Comparison of ENCODE assay signal across 9 mouse cellular contexts in genomic region chr7:99352526-99353400, GRCm38 (mm10). TPM values are rescaled to one million over a fixed set of nuclear protein-coding genes. Genes with fewer than 3 reads are reported as not detected.
DNase-seq lines count a peak whose midpoint lies in the region; ATAC-seq and TF ChIP-seq lines count a peak whose summit lies in the region.
"Had no signal": no experiment of that assay in that cellular context is flagged by ENCODE, and none has a peak within 500 bp of the region (broad histone marks: within the 10 kb centered on the region; RNA-seq: fewer than 3 reads in every experiment).

Gene Serpinh1, minus strand, starts transcription at chr7:99353239.

- DNase-seq in frontal cortex, postnatal 14 days (ENCODE audit: low spot score in 2 of 2), result no peak
- DNase-seq in embryo, embryonic 11.5 days (ENCODE audit: low read depth, low spot score), result peak; percentile 81
- DNase-seq in heart, adult 11 months, result peak; percentile 100
- DNase-seq in limb, embryonic 14.5 days (ENCODE audit: low spot score), result peak; percentile 95
- DNase-seq in midbrain, postnatal 0 days (ENCODE audit: low spot score), result peak; percentile 80
- peak; percentile 81 for DNase-seq in urinary bladder, adult 2 months (ENCODE audit: low spot score)

- WGBS in intestine, postnatal 0 days, result 3% methylated on average over 35 of the region's 35 CpGs
- under 1% methylated on average over 35 of the region's 35 CpGs for WGBS in limb, embryonic 14.5 days
- WGBS in midbrain, postnatal 0 days, result 9% methylated on average over 34 of the region's 35 CpGs

- H3K27ac ChIP-seq in intestine, postnatal 0 days (ENCODE audit: low read depth, low read length), result peak within 1 kb of the TSS; percentile 82
- H3K27ac ChIP-seq in limb, embryonic 14.5 days (replicated peaks; ENCODE audit: low read depth, low read length), result peak within 1 kb of the TSS; percentile 93
- H3K27ac ChIP-seq in midbrain, postnatal 0 days (ENCODE audit: low read depth, low read length), result peak within 1 kb of the TSS; percentile 49

- no peaks in the 10 kb centered on the region for H3K9me3 ChIP-seq in intestine, postnatal 0 days (ENCODE audit: control insufficient read depth)
- H3K9me3 ChIP-seq in limb, embryonic 14.5 days (ENCODE audit: control insufficient read depth, low read length), result no peaks in the 10 kb centered on the region
- H3K9me3 ChIP-seq in midbrain, postnatal 0 days (ENCODE audit: low read length), result no peaks in the 10 kb centered on the region

- peak within 1 kb of the TSS; percentile 67 for H3K9ac ChIP-seq in intestine, postnatal 0 days (ENCODE audit: low read depth, low read length)
- H3K9ac ChIP-seq in limb, embryonic 14.5 days (ENCODE audit: low read depth, low read length, severe bottlenecking), result peak within 1 kb of the TSS; percentile 93
- peak within 1 kb of the TSS; percentile 20 for H3K9ac ChIP-seq in midbrain, postnatal 0 days (replicated peaks; ENCODE audit: low read length, poor library complexity, severe bottlenecking)

- TF ChIP-seq POLR2A in limb, embryonic 14.5 days (IDR thresholded peaks at IDR 0.05; ENCODE audit: borderline replicate concordance, extremely low read depth, insufficient read depth, insufficient read length), result peak; percentile 97; the same call in 1 of the 2 replicates

- peak within 1 kb of the TSS; percentile 75 for H3K4me2 ChIP-seq in intestine, postnatal 0 days (replicated peaks; ENCODE audit: low read depth)
- H3K4me2 ChIP-seq in limb, embryonic 14.5 days (replicated peaks; ENCODE audit: low read depth, low read length, severe bottlenecking), result peak within 1 kb of the TSS; percentile 87
- peak within 1 kb of the TSS; percentile 49 for H3K4me2 ChIP-seq in midbrain, postnatal 0 days (ENCODE audit: low read depth, low read length, poor library complexity, severe bottlenecking)

- TF ChIP-seq CTCF in intestine, postnatal 0 days (IDR thresholded peaks at IDR 0.05; ENCODE audit: low read depth), result no peak
- TF ChIP-seq CTCF in midbrain, postnatal 0 days (IDR thresholded peaks at IDR 0.05), result no peak

- peak within 1 kb of the TSS; percentile 55 for H3K4me3 ChIP-seq in intestine, postnatal 0 days (ENCODE audit: low read depth, low read length)
- H3K4me3 ChIP-seq in limb, embryonic 14.5 days (replicated peaks; ENCODE audit: low read length), result peak within 1 kb of the TSS; percentile 88
- peak within 1 kb of the TSS; percentile 29 for H3K4me3 ChIP-seq in midbrain, postnatal 0 days (ENCODE audit: low read depth, low read length)

- H3K27me3 ChIP-seq in intestine, postnatal 0 days (replicated peaks; ENCODE audit: control insufficient read depth, insufficient read depth, low read length), result no peaks in the 10 kb centered on the region
- H3K27me3 ChIP-seq in limb, embryonic 14.5 days (ENCODE audit: control insufficient read depth, insufficient read depth, low read length), result no peaks in the 10 kb centered on the region
- no peaks in the 10 kb centered on the region for H3K27me3 ChIP-seq in midbrain, postnatal 0 days (ENCODE audit: insufficient read depth, low read length)
- H3K27me3 ChIP-seq: CH12.LX had no signal

- peaks cover 19% of the 10 kb centered on the region for H3K4me1 ChIP-seq in intestine, postnatal 0 days (replicated peaks; ENCODE audit: control insufficient read depth, insufficient read depth, low read length)
- peaks cover 52% of the 10 kb centered on the region for H3K4me1 ChIP-seq in limb, embryonic 14.5 days (ENCODE audit: control insufficient read depth, insufficient read depth, low read length)
- peaks cover 21% of the 10 kb centered on the region for H3K4me1 ChIP-seq in midbrain, postnatal 0 days (ENCODE audit: insufficient read depth, low read length)

- ATAC-seq in frontal cortex, adult (ENCODE audit: low TSS enrichment), result 0 out of 2 replicates have a peak, but pooled peaks have one; percentile 21
- peak; percentile 58 for ATAC-seq in intestine, postnatal 0 days
- ATAC-seq in limb, embryonic 14.5 days (ENCODE audit: low FRiP score, low read depth), result peak; percentile 88
- ATAC-seq in midbrain, postnatal 0 days (ENCODE audit: low FRiP score), result 0 out of 2 replicates have a peak, but pooled peaks have one; percentile 31

- peaks cover 13% of the 10 kb centered on the region for H3K36me3 ChIP-seq in intestine, postnatal 0 days (ENCODE audit: control insufficient read depth, insufficient read depth)
- peaks cover 30% of the 10 kb centered on the region for H3K36me3 ChIP-seq in limb, embryonic 14.5 days (ENCODE audit: control insufficient read depth, insufficient read depth, low read length)
- H3K36me3 ChIP-seq in midbrain, postnatal 0 days (ENCODE audit: insufficient read depth, low read length), result no peaks in the 10 kb centered on the region

RNA-seq across cellular contexts. Expression of gene Serpinh1, which starts in this region (rescaled TPM):
- 199 and 204 TPM in 2 replicates for polyA plus RNA-seq in intestine, postnatal 0 days (2015; fragmentation: Nextera tagmentation; extraction: Ambion mirVana)
- 1,525 and 1,858 TPM in 2 replicates for polyA plus RNA-seq in limb, embryonic 14.5 days (2012; rRNA removed)
- polyA plus RNA-seq in limb, embryonic 14.5 days (2014; fragmentation: Nextera tagmentation; extraction: Ambion mirVana), result 790 and 834 TPM in 2 replicates
- total RNA-seq in midbrain, postnatal 0 days (2014; rRNA removed), result 151 and 160 TPM in 2 replicates
- 114 and 125 TPM in 2 replicates for polyA plus RNA-seq in midbrain, postnatal 0 days (2015; fragmentation: Nextera tagmentation; extraction: Ambion mirVana)
- polyA plus RNA-seq in urinary bladder, adult 2 months (2012; rRNA removed), result 473 and 550 TPM in 2 replicates
- total RNA-seq: CH12.LX had no signal

Comparison
In these comparisons a context has a peak if more than half of its experiments do, and no peak if none do; other contexts are left out.
1. ATAC-seq: peak in every context shown above with its lines; median percentile 88 in limb, embryonic 14.5 days; 58 in intestine, postnatal 0 days; 31 in midbrain, postnatal 0 days; 21 in frontal cortex, adult.
2. DNase-seq: peak in embryo, embryonic 11.5 days (single experiment), heart, adult 11 months (single experiment), limb, embryonic 14.5 days (single experiment), midbrain, postnatal 0 days (single experiment) and urinary bladder, adult 2 months (single experiment); none in frontal cortex, postnatal 14 days (0 of 2).
3. H3K4me3 ChIP-seq: peak in every context shown above with its lines; median percentile 88 in limb, embryonic 14.5 days; 55 in intestine, postnatal 0 days; 29 in midbrain, postnatal 0 days.
4. H3K9ac ChIP-seq: peak in every context shown above with its lines; median percentile 93 in limb, embryonic 14.5 days; 67 in intestine, postnatal 0 days; 20 in midbrain, postnatal 0 days.
5. Peak in every context shown above with its lines, with median percentiles within 50 percentile points of each other: H3K27ac ChIP-seq and H3K4me2 ChIP-seq.